Mouse (Mus musculus) adrenal gland, adult 2 months (tissue): ENCODE data around the gene Cyp1a2. TPM values are rescaled to one million over a fixed set of nuclear protein-coding genes. Genes with fewer than 3 reads are reported as not detected.
"Not testable (repeated sequence)": the region's sequence is repeated elsewhere in the genome, so short reads cannot be mapped to it uniquely, and the experiment has no call there.

ENCODE experiments used
- DNase-seq: peaks from one replicate; pipeline ENCODE4 v3.0.0; 2021
- long read RNA-seq: library from polyadenylated mRNA; stranded (forward); transcript quantifications from one replicate; pipeline ENCODE4 v2.0.0, GENCODE M21; 2021
- polyA plus RNA-seq: library from polyadenylated mRNA; depleted of rRNA; stranded (reverse); fragments of >200 nt; gene quantifications from 2 replicates; pipeline ENCODE4 v1.2.3, GENCODE M21; 2012; rRNA removed
- total RNA-seq, 2 experiments: library from RNA; stranded (reverse); gene quantifications; 2 replicates each; pipeline ENCODE4 v1.2.3; 2021

The Cyp1a2 gene
- total RNA-seq (1 to 10 TPM in 1 of 2 experiments, not detected in 1; 1.6 TPM), polyA plus RNA-seq (0.24 TPM in 1 of 2 replicates, not detected in the other)
- long read RNA-seq, result 0 reads

GRCm38 (mm10) chr9:57683520-57683919 is at the start of gene Cyp1a2:
Gene Cyp1a2, minus strand, starts transcription at chr9:57683703.
- no peak for DNase-seq

- DNase-seq, result no peak
Observed at GRCm38 (mm10) chr9:57728312-57728711, 44.8 kb upstream of the Cyp1a2 start.

- DNase-seq, result no peak
Observed at GRCm38 (mm10) chr9:57724701-57725100, 41.2 kb upstream of the Cyp1a2 start.

GRCm38 (mm10) chr9:57723796-57724195 is 40.3 kb upstream of the Cyp1a2 start:
- no peak for DNase-seq

- DNase-seq, result peak; percentile 60
Observed at GRCm38 (mm10) chr9:57723315-57723715, 39.8 kb upstream of the Cyp1a2 start.

- DNase-seq, result no peak
Observed at GRCm38 (mm10) chr9:57722371-57722770, 38.9 kb upstream of the Cyp1a2 start.

- no peak for DNase-seq
Observed at GRCm38 (mm10) chr9:57720736-57721135, 37.2 kb upstream of the Cyp1a2 start.

GRCm38 (mm10) chr9:57718408-57718807 is 34.9 kb upstream of the Cyp1a2 start:
- DNase-seq, result peak; percentile 17

- no peak for DNase-seq
Observed at GRCm38 (mm10) chr9:57712194-57712593, 28.7 kb upstream of the Cyp1a2 start.

GRCm38 (mm10) chr9:57710214-57710613 is 26.7 kb upstream of the Cyp1a2 start:
- DNase-seq, result not testable (repeated sequence)

- DNase-seq, result peak; percentile 41
Observed at GRCm38 (mm10) chr9:57708720-57709274, 25.3 kb upstream of the Cyp1a2 start.

GRCm38 (mm10) chr9:57708068-57708719 is 24.7 kb upstream of the Cyp1a2 start, which contains the start of gene Edc3:
Gene Edc3, plus strand, starts transcription at chr9:57708540.
- DNase-seq, result peak; percentile 92

- DNase-seq, result no peak
Observed at GRCm38 (mm10) chr9:57706496-57706895, 23.0 kb upstream of the Cyp1a2 start.

- no peak for DNase-seq
Observed at GRCm38 (mm10) chr9:57698466-57699150, 15.1 kb upstream of the Cyp1a2 start.

- DNase-seq, result no peak
Observed at GRCm38 (mm10) chr9:57697380-57697779, 13.9 kb upstream of the Cyp1a2 start.

GRCm38 (mm10) chr9:57696380-57697285 is 13.1 kb upstream of the Cyp1a2 start:
- DNase-seq, result peak; percentile 35

- no peak for DNase-seq
Observed at GRCm38 (mm10) chr9:57694108-57694507, 10.6 kb upstream of the Cyp1a2 start.

- no peak for DNase-seq
Observed at GRCm38 (mm10) chr9:57688606-57689005, 5.1 kb upstream of the Cyp1a2 start.

GRCm38 (mm10) chr9:57688158-57688557 is 4.7 kb upstream of the Cyp1a2 start:
- DNase-seq, result no peak

- DNase-seq, result peak; percentile 44
Observed at GRCm38 (mm10) chr9:57687751-57688150, 4.2 kb upstream of the Cyp1a2 start, which contains the start of gene Cyp1a1. Gene Cyp1a1, plus strand, starts transcription at chr9:57687928.

GRCm38 (mm10) chr9:57686011-57686410 is 2.5 kb upstream of the Cyp1a2 start:
- DNase-seq, result no peak

- peak; percentile 18 for DNase-seq
Observed at GRCm38 (mm10) chr9:57681411-57681810, 2.1 kb downstream of the Cyp1a2 start.
